Mouse (Mus musculus) megakaryocyte-erythroid progenitor cell, adult 5-6 weeks (primary cell): ENCODE measurements around the gene Mamdc2. TPM values are rescaled to one million over a fixed set of nuclear protein-coding genes. Genes with fewer than 3 reads are reported as not detected.

ENCODE experiments used
- ATAC-seq: replicated peaks from 2 replicates; pipeline ENCODE4 v1.8.0; 2016; ENCODE audit warnings: mild to moderate bottlenecking, inconsistent platforms; ENCODE audit not compliant: severe bottlenecking, poor library complexity, low FRiP score, low TSS enrichment
- total RNA-seq, 2 experiments: library from RNA; stranded (forward) in 1 of 2; stranded (reverse) in 1 of 2; fragments of 200-1000, 215-1000 nt in 1 of 2; fragments of >200 nt in 1 of 2; fragmentation: Nextera tagmentation in 1 of 2; gene quantifications; 2 replicates each; pipeline ENCODE4 v1.2.3; 2014 to 2017

Gene Mamdc2
- total RNA-seq, 2 experiments from 2014 or later: not detected

DNA sequence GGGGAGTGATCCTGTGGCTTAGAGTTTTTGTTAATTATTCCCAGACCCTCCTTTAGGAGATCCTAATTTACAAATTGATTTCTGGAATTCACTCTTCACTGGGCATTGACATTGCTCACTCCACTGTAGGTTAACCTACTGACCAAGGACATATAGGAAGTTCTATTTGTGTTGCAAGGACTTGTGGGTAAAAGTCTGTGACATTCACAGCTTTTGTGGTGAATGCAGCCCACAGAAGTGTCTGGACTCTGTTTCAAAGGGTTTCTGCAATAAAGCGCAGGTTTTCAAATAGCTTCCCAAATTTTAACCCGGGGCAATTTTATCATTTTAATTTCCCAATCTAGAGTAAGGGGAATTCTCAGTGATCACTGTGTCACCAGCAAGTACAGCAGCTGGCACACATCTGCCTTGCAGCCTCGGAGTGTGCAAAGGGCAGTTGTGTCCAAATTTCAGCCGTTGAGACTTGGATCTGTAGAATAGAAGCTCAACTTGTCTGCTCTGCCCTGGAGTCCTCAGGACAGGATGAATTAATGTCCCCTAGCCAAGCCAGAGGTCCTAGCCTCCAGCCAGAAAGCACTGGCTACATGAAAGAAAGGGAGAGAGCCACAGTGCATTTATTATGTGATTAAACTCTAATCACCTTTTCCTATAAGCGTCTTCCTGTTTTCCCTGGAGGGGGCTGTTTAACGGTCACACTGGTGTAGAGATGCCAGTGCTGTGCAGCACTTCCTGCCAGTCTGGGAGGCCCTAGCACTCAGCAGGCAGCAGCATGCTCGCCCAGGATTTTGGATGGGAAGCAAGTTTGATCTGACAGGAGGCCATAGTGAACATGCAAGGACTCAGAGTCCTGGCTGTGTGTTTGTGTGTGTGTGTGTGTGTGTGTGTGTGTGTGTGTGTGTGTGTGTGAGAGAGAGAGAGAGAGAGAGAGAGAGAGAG lies 3.1 kb downstream of the Mamdc2 start:
- no peak for ATAC-seq

DNA sequence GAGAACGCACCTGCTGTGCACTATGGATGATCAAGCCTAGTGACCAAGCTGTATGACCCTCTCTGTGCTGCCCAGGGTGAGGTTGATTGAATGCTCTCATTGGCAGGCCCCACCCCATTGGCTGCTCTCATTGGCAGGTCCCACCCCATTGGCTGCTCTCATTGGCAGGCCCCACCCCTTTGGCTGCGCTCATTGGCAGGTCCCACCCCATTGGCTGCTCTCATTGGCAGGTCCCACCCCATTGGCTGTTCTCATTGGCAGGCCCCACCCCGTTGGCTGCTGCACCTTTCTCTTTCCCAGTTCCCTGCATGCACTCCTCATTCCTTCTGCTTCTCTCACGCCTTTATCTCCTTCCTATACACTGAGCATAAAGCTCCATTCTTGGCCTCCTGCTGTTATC lies 12.5 kb downstream of the Mamdc2 start:
- ATAC-seq: no peak

DNA sequence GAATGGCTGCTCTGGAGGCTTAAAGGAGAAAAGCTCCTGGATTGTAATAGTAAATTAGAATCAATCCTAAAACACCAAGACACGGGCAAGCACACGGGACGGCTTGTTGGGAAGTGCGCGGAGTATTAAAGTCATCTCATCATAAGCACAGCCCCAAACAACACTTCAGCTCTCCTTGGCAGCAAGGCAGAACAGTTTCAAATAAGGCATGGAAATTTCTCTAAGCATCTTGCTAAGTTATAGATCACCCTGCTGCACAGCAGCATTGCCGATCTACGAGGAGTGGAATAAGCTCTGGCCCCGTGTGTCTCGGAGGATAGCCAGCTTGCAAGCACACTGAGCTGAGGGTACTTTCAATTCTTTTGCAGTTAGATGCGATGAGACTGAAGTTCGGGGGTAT lies 13.8 kb downstream of the Mamdc2 start:
- ATAC-seq: no peak

DNA sequence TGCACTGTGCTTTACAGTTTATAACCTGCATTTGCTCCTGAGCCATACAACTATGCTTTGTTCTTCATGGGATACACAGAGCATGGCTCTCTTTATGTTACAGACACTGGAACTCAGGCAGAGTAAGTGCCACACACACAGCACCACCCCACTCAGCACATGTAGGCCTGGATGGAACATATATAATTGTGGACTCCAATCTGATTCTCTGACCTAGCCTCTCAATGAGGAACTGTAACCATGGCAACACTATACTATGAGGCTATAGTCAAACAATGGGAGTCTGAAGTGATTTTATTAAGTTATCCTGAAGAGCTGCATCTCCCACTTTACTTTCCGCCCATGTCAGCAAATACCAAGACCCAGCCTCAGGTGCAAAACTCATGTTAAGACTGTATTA lies 30.6 kb downstream of the Mamdc2 start:
- ATAC-seq: no peak

DNA sequence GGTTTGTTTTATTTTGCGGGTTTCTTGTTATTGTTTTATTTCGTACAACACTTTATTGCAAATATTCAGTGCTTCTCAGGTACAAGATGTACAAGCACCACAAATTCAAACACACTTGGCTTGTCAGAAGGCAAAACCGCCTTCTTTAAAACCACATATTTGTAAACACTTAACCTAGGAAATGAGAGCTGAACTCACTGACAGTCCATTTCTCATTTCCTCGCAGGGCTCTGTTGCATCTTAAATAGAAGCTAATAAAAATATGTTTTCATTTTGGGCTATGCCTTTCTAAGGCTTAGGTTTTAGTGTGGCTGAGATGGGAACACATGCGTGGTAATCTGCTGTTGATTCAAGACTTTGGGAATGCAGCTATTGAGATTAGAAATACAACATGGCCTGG lies 37.4 kb downstream of the Mamdc2 start:
- ATAC-seq: no peak

DNA sequence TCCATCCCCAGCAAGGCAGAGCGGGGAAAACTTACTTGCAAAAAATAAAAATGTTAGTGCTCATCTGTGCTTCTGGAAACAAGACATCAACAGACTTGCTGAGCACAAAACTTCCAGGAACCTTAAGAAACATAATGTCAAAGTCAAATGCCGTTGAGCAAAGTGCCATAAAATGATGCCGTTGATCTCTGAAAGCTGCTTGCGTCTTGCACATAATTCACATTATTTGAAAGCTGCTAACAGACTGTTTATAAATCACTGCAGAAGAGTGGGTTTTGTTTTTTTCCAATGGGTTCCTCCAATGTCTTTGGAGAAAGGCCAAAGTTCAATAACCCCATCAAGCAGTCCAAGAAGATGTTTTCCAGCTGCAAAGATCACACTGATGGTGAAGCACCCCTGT lies 37.9 kb downstream of the Mamdc2 start:
- ATAC-seq: no peak

DNA sequence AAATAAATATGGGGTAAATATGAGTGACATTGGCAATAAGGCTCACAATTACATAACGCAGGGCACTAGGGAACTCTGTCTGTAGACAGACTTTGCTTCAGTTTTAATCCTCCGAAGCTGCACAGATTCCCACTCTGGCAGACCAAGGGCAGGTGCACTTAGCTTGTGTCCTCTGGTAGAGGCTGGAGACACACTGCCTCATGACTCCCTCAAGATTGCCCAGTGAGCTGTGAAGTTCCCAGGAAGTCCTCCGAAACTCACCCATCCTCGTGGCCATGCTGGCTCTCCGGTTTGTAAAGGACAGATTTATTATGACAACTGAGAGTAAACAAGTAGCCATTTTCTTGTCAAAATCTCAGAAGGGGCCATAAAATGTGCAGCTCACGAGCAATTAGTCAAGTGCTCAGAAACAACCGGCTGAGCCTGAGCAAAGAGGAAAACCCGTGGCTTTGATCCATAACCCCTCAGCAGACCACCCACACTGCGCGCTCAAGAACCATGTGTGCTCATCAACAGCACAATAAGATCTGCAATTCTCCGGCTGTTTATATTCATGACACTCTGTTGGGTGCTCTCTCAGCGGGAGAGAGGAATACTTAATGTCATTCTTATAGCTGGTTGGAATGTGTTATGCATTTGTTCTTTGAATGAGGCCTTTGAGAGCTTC lies 46.6 kb downstream of the Mamdc2 start:
- ATAC-seq: no peak

DNA sequence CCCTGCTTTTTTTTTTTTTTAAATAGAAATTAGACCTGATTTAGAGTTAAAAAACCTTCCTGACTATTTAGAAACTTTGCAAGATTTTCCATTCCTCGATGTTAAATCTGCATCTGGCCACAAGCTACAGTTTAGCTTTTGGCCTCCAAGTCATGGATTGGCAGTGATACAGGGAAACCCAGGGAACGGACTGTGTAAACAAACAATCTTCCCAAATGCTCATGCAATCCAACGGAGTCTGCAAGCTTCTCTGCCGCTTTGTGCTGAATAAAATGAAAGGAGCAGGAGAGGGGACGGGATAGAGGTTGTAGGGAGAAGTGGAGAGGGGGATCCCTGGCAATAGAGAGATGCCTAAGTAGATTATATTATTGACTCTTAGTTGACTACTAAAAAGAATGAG lies 47.8 kb downstream of the Mamdc2 start:
- ATAC-seq: no peak

DNA sequence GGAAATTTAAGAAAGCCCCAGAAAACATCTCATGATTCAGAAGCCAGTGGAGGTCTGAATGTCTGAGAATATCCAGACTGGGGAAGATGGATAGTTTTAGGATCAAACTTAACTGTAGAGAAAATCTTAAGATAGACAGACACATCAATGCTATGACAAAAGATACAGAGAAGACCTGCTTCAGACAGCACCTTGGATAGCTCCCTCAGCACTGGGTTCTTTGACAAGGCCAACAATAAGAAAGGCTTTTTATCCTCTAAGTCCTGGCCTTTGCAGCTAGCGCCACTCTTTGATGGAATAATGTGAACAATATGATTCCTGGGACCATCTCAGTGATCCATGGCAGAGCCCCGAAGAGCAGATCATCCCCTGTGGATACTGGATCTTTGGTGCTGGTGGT lies 52.3 kb downstream of the Mamdc2 start:
- no peak for ATAC-seq

DNA sequence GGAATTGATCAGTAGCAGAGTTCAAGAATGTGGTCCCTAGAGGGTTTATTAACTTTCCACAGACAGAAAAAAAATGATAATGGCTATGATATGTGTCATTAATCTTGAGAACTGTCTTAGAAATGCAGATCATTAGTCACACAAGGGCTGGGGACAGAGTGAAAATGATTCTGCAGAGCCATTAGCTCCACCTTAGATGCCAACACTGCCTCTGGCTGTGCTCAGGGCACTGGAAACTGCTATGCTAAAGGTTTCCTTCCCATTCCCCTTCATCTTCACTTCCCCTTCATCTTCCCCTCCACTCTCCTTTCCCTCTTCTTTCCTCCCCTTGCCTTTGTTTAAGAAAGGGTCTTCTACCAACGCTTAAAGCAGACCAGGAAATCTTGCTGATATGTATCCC lies 53.6 kb downstream of the Mamdc2 start:
- no peak for ATAC-seq

DNA sequence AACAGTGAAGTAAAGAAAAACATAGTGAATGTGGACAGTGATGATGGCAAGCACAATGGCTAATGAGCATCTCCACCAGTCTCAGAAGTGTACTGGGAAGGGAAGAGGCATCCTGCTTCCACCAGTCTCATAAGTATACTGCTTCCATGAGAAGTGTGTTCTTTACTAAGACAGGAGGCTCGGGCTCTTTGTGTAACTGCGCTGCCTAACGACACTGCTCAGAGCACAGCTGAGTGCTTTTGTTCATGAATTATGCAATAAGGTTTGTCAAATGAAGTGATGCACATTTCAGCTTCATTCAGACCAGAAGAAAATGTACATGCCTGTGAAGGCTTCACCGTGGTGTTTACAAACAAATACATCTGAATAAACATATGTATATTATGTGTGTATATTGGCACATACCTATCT lies 59.4 kb downstream of the Mamdc2 start:
- ATAC-seq: no peak

DNA sequence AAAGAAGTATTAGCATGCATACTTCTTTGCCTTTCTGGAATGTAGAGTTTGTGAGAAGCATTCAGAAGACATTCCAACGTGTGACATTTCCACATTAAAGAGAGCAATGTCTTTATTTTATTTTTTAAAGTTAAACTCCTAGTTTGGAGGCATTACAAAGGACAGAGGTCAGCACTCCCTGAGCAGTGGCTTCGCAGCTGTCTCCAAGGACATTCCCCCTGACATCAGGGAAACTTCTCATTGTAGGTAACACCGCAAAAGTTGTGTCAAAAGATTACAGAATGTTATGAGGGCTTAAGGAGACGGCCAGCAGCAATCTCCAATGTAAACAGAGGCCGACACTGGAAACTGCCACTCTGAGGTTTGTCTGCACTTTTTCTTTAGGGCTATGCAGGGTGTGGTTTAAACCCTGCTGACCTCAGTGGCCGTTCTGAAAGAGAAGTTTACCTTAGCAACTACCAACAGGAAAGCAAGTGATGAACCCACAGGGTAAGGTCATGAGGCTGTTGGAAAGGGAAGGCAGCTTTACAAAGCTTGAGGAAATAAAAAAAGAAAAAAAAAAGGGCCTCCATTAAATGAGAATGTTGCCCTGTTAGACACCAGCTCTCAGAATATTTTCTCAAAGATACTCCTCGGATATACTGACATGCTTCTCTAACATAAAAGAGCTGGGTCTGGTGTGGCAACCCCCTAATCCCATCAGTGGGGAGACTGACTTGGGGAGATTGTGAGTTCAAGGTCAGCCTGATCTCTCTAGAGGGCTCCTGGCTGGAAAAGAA lies 60.0 kb downstream of the Mamdc2 start:
- no peak for ATAC-seq

DNA sequence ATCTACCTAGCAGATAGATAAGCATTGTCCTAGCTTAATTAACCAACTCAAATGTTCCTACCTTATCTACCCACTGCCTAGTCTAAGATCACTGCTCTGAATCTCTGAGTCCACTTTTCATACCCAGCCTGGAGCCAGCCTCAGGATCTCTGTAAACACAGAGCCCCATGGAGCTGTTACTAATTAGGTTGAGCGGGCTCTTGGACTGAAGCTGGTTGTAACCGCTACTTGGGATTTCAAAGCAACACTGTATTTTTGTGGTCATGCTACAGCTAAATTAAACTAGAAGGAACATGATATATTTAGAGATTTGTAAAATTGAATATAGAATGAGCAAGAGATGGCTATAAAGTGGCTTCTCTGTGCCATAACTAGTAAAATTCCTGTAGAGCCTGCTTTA lies 65.8 kb downstream of the Mamdc2 start:
- no peak for ATAC-seq

DNA sequence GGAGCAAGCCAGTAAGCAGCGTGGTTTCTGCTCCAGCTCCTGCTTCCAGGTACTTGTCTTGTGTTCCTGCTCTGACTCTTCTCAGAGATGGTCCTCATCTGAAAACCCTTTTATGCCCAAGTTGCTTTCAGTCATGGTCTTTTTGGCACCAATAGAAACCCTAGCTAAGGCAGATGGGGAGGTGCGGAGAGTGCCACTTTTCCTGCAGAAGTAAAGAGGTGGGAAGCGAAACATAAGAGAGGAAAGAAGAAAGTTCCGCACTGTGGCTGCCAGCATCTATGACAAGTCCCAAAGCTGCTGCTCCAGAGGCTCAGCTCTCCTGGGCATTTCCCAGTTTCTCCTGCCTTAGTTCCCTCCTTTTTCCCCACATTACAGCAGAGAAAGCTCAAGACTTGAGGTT lies 67.3 kb downstream of the Mamdc2 start:
- ATAC-seq: no peak

DNA sequence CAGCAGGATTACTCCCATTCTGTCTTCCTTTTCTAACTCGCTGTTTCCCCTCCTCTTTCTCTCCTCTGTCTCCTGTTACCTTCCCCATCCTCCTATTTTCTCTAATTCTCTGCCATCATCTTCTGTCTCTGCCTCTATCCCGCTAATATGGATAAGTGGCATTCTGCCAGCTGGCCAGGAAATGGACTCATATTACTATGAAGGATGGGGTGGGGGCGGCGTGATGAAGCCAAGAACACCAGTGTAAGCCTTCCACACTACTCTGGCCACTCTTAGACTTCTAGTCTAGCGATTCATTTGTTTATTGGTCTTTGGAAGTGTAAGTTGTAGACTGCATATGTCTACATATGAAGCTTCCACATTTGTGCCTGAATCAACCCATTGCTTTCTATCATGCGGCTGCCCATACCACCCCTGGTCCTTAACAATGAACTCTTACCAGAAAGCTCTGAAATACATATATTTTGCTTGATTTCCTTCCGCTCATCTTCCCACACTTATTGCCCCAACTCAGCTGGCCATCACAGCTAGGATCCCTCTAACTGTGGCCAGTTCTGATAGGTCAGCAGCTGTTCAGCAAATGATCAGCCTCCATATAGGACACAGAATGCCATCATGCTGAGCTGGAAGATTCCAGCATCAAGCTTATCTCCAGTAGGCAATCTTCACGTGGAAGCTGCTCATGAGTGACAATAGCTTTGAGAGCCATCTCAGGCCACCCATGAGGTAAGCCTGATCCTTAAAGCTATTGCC lies 68.3 kb downstream of the Mamdc2 start:
- no peak for ATAC-seq

DNA sequence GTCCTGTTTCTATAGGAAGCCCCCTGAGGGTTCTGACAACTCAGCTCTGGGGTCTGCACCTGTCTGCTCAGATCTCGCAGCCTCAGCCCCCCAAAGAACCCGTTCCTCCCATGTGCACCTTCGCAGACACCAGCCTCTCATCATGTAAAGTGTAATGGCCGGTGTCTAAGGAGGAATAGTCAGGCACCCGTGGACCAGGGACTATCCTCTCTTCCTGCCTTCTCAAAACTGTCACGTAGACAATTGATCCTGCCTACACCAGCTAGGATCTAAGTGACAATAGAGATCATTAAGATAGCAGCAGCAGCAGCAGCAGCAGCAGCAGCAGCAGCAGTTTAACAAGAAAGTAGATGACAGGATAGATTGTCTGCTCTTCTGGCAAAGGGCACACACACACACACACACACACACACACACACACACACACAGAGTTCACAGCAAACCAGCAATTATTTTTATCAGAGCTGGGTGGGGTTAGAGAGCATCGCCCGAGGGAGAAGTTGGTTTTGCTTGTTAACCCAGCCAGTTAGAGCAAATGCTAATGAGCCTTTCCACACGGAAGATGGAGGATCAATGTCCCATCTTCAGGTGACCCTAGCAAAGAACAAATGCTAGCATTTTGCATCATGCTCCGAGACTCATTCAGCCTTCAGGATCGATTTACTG lies 71.6 kb downstream of the Mamdc2 start:
- no peak for ATAC-seq

DNA sequence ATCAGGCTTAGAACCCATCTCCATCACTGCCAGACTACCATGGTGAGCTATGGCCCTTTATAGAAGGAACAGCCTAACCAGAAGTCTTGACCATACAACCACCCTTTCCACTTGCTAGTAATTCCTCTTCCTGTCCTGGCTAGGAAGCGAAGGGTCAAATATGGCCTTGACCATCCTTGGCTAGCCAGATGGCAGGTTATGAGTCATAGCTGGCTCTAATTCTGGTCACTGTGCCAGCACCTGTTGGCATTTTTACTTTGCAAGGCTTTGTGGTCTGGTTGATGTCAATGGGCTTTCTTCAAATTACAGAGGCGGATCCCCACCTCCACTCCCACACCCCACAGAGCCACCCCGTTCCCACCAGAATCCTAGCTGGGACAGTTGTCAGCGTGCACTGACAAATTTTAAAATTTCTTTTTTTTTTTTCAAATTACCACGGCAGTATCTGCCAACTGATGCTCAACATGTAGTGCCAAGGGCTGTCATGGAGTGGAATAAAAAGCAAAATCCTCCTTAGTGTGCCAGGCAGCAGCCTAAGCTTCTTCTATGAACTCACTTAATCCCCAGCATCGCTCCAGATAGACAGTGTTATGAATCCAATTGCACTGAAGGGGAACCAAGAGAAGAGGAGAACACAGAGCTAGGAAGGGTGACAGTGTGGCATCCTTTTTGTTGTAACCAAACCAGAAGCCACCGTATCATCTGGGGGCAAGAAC lies 73.1 kb downstream of the Mamdc2 start:
- no peak for ATAC-seq

DNA sequence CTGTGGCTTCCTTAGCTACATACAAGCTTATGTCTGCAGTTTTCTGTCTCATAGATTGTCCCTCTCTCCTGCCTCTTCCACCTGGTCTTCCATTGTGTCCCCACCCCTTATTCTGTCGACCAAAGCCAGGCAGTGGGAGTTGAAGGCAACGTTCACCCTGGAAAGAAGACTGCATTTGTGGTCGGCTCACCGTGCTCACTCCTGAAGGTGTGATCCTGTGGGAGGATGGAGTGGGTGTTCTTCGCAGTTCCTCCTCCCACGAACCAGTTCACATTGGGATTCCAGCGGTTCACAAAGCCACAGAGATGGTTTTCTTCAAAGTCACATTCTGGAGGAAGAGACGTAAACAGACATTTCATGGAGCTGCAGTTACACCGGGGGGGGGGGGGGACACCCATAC lies 74.5 kb downstream of the Mamdc2 start:
- no peak for ATAC-seq
